Mouse (Mus musculus) gastrocnemius, postnatal 25 days (tissue): ENCODE results near the gene Pde6c. TPM values are rescaled to one million over a fixed set of nuclear protein-coding genes. Genes with fewer than 3 reads are reported as not detected.

Experiments used
- total RNA-seq, 2 experiments: library from RNA; stranded (reverse); gene quantifications; 1 replicate in 1 of 2; 2 replicates in 1 of 2; pipeline ENCODE4 v1.2.3; 2021

Pde6c gene
- total RNA-seq, 2 experiments from 2014 or later: not detected

Other genes starting within 250 kb of the Pde6c start
- gene Myof, start 89.2 kb upstream of the Pde6c start, total RNA-seq: 1 to 10 TPM; 5.3 to 8.8 TPM
- under 1 TPM; 0.10 to 0.29 TPM for gene Cep55, start 77.8 kb upstream of the Pde6c start, total RNA-seq
- gene Ffar4, start 35.7 kb upstream of the Pde6c start, total RNA-seq: under 1 TPM in 1 of 2 experiments, not detected in 1; 0.51 TPM
- gene Rbp4, start 7.5 kb upstream of the Pde6c start, total RNA-seq: 1 to 10 TPM; 1.1 to 8.8 TPM
- gene Fra10ac1, start 91.4 kb downstream of the Pde6c start, total RNA-seq: 10 to 100 TPM; 11.4 to 12.1 TPM
- gene Lgi1, start 131.8 kb downstream of the Pde6c start, total RNA-seq: 1 to 10 TPM in 1 of 2 experiments, under 1 TPM in 1; 0.78 to 4.0 TPM